Mouse (Mus musculus) MEL (cell line): ENCODE data around the gene Riox1. TPM values are rescaled to one million over a fixed set of nuclear protein-coding genes. Genes with fewer than 3 reads are reported as not detected.
A peak's percentile ranks its signal among the peaks of the same experiment; 100 is the strongest.

Experiments used
- DNase-seq: peaks from one replicate; pipeline ENCODE4 v3.0.0; 2011; ENCODE audit warnings: low read depth, low spot score
- H3K27ac ChIP-seq: 2 replicates; pipeline ENCODE4 v1.5.1; 2012; ENCODE audit warnings: low read depth, mild to moderate bottlenecking, control low read depth, low read length, moderate library complexity; ENCODE audit not compliant: control insufficient read depth
- H3K27me3 ChIP-seq, 2 experiments: fragments of 150-350 bp in 1 of 2; sonication (generic) in 1 of 2; 2 replicates each; pipeline ENCODE4 v1.6.1; 2012; ENCODE audit warnings: low read length in 2 of 2, mild to moderate bottlenecking in 2 of 2, improper control_type of control experiment in 1 of 2, moderate library complexity in 1 of 2; ENCODE audit not compliant: insufficient read depth in 2 of 2, control insufficient read depth in 1 of 2
- H3K36me3 ChIP-seq, 2 experiments: 2 replicates each; pipeline ENCODE4 v1.6.1; 2012 to 2014; ENCODE audit warnings: low read length in 2 of 2, improper control_type of control experiment in 1 of 2, inconsistent platforms in 1 of 2, mild to moderate bottlenecking in 1 of 2; ENCODE audit not compliant: insufficient read depth in 2 of 2, control insufficient read depth in 1 of 2
- H3K4me1 ChIP-seq, 2 experiments: fragments of 150-350 bp in 1 of 2; sonication (generic) in 1 of 2; 2 replicates each; pipeline ENCODE4 v1.6.1; 2012; ENCODE audit warnings: low read length in 2 of 2, improper control_type of control experiment in 1 of 2, mild to moderate bottlenecking in 1 of 2; ENCODE audit not compliant: insufficient read depth in 2 of 2, control insufficient read depth in 1 of 2
- H3K4me3 ChIP-seq, 2 experiments: fragments of 150-350 bp in 1 of 2; sonication (generic) in 1 of 2; 2 replicates each; pipeline ENCODE4 v1.5.1; 2012; ENCODE audit warnings: low read depth in 2 of 2, low read length in 2 of 2, mild to moderate bottlenecking in 2 of 2, moderate library complexity in 2 of 2, control low read depth in 1 of 2, improper control_type of control experiment in 1 of 2; ENCODE audit not compliant: control insufficient read depth in 1 of 2, insufficient read depth in 1 of 2
- H3K79me2 ChIP-seq: 2 replicates; pipeline ENCODE4 v1.6.1; 2012; ENCODE audit warnings: mild to moderate bottlenecking, low read length, moderate library complexity; ENCODE audit not compliant: control insufficient read depth, poor library complexity, insufficient read depth
- H3K9ac ChIP-seq: 2 replicates; pipeline ENCODE4 v1.6.1; 2012; ENCODE audit warnings: low read depth, mild to moderate bottlenecking, control low read depth, low read length, moderate library complexity; ENCODE audit not compliant: control insufficient read depth, poor library complexity, severe bottlenecking
- H3K9me3 ChIP-seq: fragments of 150-350 bp; sonication (generic); replicated peaks from 2 replicates; pipeline ENCODE4 v1.6.1; 2012; ENCODE audit warnings: mild to moderate bottlenecking, low read length, improper control_type of control experiment, moderate library complexity; ENCODE audit not compliant: insufficient read depth
- CHD2 ChIP-seq: IDR thresholded peaks from 2 replicates; pipeline ENCODE4 v1.6.1; 2011; ENCODE audit warnings: low read length, improper control_type of control experiment
- CTCF ChIP-seq, 3 experiments: IDR thresholded peaks in 2 of 3; conservative IDR thresholded peaks in 1 of 3; 2 replicates each; pipeline ENCODE4 v1.5.1; 2011 to 2012; ENCODE audit warnings: low read length in 3 of 3, low read depth in 2 of 3, mild to moderate bottlenecking in 2 of 3, improper control_type of control experiment in 1 of 3, inconsistent platforms in 1 of 3, mixed read lengths in 1 of 3, moderate library complexity in 1 of 3; ENCODE audit not compliant: control insufficient read depth in 1 of 3, insufficient read depth in 1 of 3, poor library complexity in 1 of 3, severe bottlenecking in 1 of 3
- E2F4 ChIP-seq: IDR thresholded peaks from 2 replicates; pipeline ENCODE4 v1.6.1; 2011; ENCODE audit warnings: low read depth, low read length, improper control_type of control experiment, borderline replicate concordance
- ELF1 ChIP-seq: IDR thresholded peaks from 2 replicates; pipeline ENCODE4 v1.6.1; 2014; ENCODE audit warnings: low read depth, mild to moderate bottlenecking, inconsistent platforms, low read length, improper control_type of control experiment, moderate library complexity
- EP300 ChIP-seq, 2 experiments: IDR thresholded peaks; 2 replicates each; pipeline ENCODE4 v1.6.1; 2011; ENCODE audit warnings: improper control_type of control experiment in 2 of 2, low read length in 2 of 2, low read depth in 1 of 2, mild to moderate bottlenecking in 1 of 2
- ETS1 ChIP-seq: IDR thresholded peaks from 2 replicates; pipeline ENCODE4 v1.6.1; 2012; ENCODE audit warnings: low read depth, mild to moderate bottlenecking, inconsistent platforms, low read length, improper control_type of control experiment, moderate library complexity
- HCFC1 ChIP-seq: IDR thresholded peaks from 2 replicates; pipeline ENCODE4 v1.6.1; 2012; ENCODE audit warnings: low read depth, mild to moderate bottlenecking, inconsistent platforms, low read length, improper control_type of control experiment, moderate library complexity
- MAZ ChIP-seq: IDR thresholded peaks from 2 replicates; pipeline ENCODE4 v1.6.1; 2012; ENCODE audit warnings: low read depth, mild to moderate bottlenecking, inconsistent platforms, low read length, improper control_type of control experiment
- MEF2A ChIP-seq: IDR thresholded peaks from 2 replicates; pipeline ENCODE4 v1.6.1; 2014; ENCODE audit warnings: low read depth, mild to moderate bottlenecking, inconsistent platforms, low read length, improper control_type of control experiment; ENCODE audit not compliant: poor library complexity, insufficient replicate concordance, severe bottlenecking; ENCODE audit errors: extremely low read depth
- MXI1 ChIP-seq: IDR thresholded peaks from 2 replicates; pipeline ENCODE4 v1.6.1; 2011; ENCODE audit warnings: mild to moderate bottlenecking, low read depth, low read length, improper control_type of control experiment
- MYB ChIP-seq: IDR thresholded peaks from 2 replicates; pipeline ENCODE4 v1.6.1; 2011; ENCODE audit warnings: mild to moderate bottlenecking, low read depth, low read length, improper control_type of control experiment
- NRF1 ChIP-seq: IDR thresholded peaks from 2 replicates; pipeline ENCODE4 v1.6.1; 2014; ENCODE audit warnings: low read depth, mild to moderate bottlenecking, inconsistent platforms, low read length, improper control_type of control experiment, moderate library complexity; ENCODE audit not compliant: poor library complexity, insufficient read depth, severe bottlenecking
- POLR2AphosphoS5 ChIP-seq: IDR thresholded peaks from 2 replicates; pipeline ENCODE4 v1.6.1; 2012; ENCODE audit warnings: low read depth, borderline replicate concordance, mild to moderate bottlenecking, inconsistent platforms, low read length, moderate library complexity, mixed read lengths
- RAD21 ChIP-seq: IDR thresholded peaks from 2 replicates; pipeline ENCODE4 v1.6.1; 2011; ENCODE audit warnings: mild to moderate bottlenecking, low read depth, low read length, improper control_type of control experiment
- SIN3A ChIP-seq: IDR thresholded peaks from 2 replicates; pipeline ENCODE4 v1.6.1; 2012; ENCODE audit warnings: low read length, improper control_type of control experiment, inconsistent platforms
- SMC3 ChIP-seq: IDR thresholded peaks from 2 replicates; pipeline ENCODE4 v1.6.1; 2011; ENCODE audit warnings: low read depth, low read length, improper control_type of control experiment
- USF1 ChIP-seq: IDR thresholded peaks from 2 replicates; pipeline ENCODE4 v1.6.1; 2014; ENCODE audit warnings: low read depth, mild to moderate bottlenecking, inconsistent platforms, low read length, improper control_type of control experiment, moderate library complexity
- ZNF384 ChIP-seq: IDR thresholded peaks from 2 replicates; pipeline ENCODE4 v1.6.1; 2012; ENCODE audit warnings: low read depth, mild to moderate bottlenecking, inconsistent platforms, low read length, improper control_type of control experiment
- polyA plus RNA-seq, 2 experiments: library from polyadenylated mRNA; stranded (reverse) in 1 of 2; unstranded in 1 of 2; fragments of >175 nt in 1 of 2; fragments of >200 nt in 1 of 2; gene quantifications; 2 replicates each; pipeline versions ENCODE4 v1.2.1 to v1.2.4; 2012; ENCODE audit warnings: low replicate concordance in 2 of 2, low read depth in 1 of 2; ENCODE audit not compliant: insufficient read length in 2 of 2, insufficient read depth in 1 of 2, missing spikeins in 1 of 2
- total RNA-seq: library from RNA; depleted of rRNA; stranded (reverse); fragments of 300-350 nt; gene quantifications from 2 replicates; pipeline ENCODE4 v1.2.3, GENCODE M21; 2012

Gene Riox1
- total and polyA plus RNA-seq, 3 experiments: 46.6 to 47.1 TPM; not detected in 1

GRCm38 (mm10) chr12:83951711-83952575 is 1.5 kb downstream of the Riox1 start (continued):
- no peak for TF ChIP-seq MEF2A
- peak; percentile 86 for TF ChIP-seq MXI1
- no peak for TF ChIP-seq ZNF384
- no peak for TF ChIP-seq SMC3
- no peak for TF ChIP-seq RAD21
- no peak for TF ChIP-seq POLR2AphosphoS5
- no peak for TF ChIP-seq ELF1
- no peak for TF ChIP-seq HCFC1

GRCm38 (mm10) chr12:83958278-83958677 is 7.9 kb downstream of the Riox1 start:
- Histone ChIP-seq H3K27ac (no peak overlapping the region), H3K4me1 (peaks cover 0 to 7% of the 10 kb centered on the region in 2 experiments; a peak in 3 of 4 replicates), H3K27me3 (no peaks in the 10 kb centered on the region), H3K36me3 (peaks cover 0 to 14% of the 10 kb centered on the region in 2 experiments; a peak in 2 of 4 replicates), H3K79me2 (peaks cover 16% of the 10 kb centered on the region)
- TF ChIP-seq CHD2: no peak
- no peak for TF ChIP-seq MEF2A
- no peak for TF ChIP-seq SMC3
- TF ChIP-seq USF1: no peak
- no peak for TF ChIP-seq E2F4
- TF ChIP-seq SIN3A: no peak
- TF ChIP-seq CTCF (IDR thresholded peaks at IDR 0.05 in 2 of 3, conservative IDR thresholded peaks at IDR 0.05 in 1 of 3; ENCODE audit: control insufficient read depth in 1 of 3, insufficient read depth in 1 of 3, low read depth in 2 of 3, low read length in 3 of 3, poor library complexity in 1 of 3, severe bottlenecking in 1 of 3): no peak
- no peak for TF ChIP-seq MYB
- no peak for TF ChIP-seq NRF1
- TF ChIP-seq ETS1: no peak
- TF ChIP-seq MAZ: no peak
- TF ChIP-seq EP300 (IDR thresholded peaks at IDR 0.05; ENCODE audit: low read depth in 1 of 2, low read length in 2 of 2): no peak
- TF ChIP-seq, all 39 proteins: peak for 0
- H3K9ac ChIP-seq: no peak overlapping the region
- DNase-seq: no peak
- no peaks in the 10 kb centered on the region for H3K9me3 ChIP-seq
- no peak overlapping the region for H3K4me3 ChIP-seq
